Mouse (Mus musculus): ENCODE measurements around the gene Mllt11.
"Not testable (repeated sequence)": the region's sequence is repeated elsewhere in the genome, so short reads cannot be mapped to it uniquely, and the experiment has no call there.

The Mllt11 gene

GRCm38 (mm10) chr3:95216655-95217254 is 15.2 kb downstream of the Mllt11 start:
- no peak for DNase-seq (ENCODE audit: low spot score)

DNA sequence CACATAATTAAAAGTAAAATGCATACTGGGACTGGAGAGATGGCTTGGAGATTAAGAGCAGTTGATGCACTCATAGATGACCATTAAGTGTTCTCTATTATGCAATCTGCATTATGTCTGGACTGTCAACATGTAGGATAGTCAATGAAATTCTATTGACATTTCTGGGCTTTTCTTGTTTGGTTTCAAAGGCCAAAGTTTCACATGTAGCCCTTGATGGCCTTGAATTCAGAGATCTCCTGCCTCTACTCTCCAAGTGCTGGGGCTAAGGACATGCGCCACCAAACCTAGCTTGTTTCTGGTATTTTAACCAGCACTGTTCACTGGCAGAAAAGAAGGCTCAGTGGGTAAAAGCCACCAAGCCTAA is 18.4 kb downstream of the Mllt11 start:
- DNase-seq (ENCODE audit: low spot score): no peak

DNA sequence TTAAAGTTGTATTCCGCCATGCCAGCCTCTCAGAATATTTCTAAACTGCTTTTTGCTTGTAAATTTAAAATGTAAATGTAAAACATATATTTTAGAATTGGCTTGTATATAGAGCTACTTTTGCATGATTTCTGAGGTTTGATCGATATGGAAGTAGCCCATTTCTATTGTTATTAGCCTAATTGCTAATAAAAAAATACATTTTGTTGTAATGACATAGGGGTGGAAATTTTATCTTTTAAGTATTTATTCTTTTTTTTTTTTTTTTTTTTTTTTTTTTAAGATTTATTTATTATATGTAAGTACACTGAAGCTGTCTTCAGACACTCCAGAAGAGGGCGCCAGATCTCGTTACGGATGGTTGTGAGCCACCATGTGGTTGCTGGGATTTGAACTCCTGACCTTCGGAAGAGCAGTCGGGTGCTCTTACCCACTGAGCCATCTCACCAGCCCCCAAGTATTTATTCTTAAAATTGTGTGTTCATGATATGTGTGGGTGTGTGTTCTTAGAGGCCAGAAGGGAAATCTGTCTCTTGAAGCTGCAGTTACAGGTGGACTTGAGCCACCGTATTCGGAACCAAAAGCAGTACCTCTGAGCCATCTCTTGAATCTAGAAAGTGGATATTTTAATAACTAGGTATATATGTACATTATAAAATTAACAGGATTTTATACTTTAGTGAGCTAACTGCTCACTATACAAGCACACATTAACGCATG is 18.9 kb downstream of the Mllt11 start:
- not testable (repeated sequence) for DNase-seq (ENCODE audit: low spot score)

DNA sequence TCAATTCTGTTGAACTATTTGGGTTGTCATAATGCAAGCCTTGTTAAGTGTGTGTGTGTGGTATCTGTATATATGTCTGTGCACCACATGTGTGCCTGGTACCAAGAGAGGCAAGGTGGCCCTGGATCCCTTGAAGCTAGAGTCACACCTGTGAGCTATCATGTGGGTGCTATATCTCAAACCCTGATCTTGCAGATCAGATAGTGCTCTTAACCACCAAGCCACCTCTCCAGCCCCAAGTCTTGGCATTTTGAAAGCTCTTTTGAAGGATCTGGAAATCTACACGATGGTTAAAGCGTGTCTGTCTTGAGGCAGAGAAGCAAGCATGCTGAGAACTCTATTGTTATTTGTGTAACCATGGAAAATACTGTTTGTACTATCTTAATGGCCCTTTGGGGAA is 21.4 kb downstream of the Mllt11 start:
- DNase-seq (ENCODE audit: low spot score): no peak

DNA sequence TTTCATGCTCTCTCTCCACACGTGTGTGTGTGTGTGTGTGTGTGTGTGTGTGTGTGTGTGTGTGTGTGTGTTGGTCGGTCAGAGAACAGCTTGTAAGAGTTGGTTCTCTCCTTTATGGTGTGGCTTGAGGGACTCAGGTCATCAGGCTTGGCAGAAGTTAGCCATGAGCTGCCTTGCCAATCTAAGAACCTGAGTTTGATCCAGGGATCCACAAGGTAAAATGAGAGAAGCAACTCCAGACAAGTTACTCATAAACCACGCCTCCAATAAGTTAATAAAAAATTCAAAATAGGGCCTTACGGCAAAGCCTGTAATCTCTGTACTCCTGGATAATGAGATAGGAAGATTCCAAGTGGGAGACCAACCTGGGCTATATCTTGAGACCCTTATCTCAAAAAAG is 23.7 kb downstream of the Mllt11 start:
- DNase-seq (ENCODE audit: low spot score): no peak

DNA sequence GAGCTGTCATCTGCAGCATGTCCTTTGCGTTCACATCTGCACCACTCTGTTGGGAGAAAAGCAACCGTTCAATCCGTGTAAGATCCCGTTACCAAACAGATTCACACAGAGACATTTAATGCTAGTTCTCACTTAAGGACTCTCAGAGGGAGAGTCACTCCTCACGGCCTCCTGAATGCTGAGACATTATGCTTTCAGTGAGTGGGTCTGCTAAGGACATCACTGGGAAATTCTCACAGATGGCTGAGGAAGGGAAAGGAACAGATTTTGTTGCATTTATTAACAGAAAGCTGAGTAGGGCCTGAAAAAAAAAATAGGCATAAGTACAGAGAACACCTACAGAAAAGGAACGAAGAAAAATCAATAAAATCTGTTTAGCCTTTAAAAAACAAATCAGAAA is 28.1 kb downstream of the Mllt11 start:
- no peak for DNase-seq (ENCODE audit: low spot score)

DNA sequence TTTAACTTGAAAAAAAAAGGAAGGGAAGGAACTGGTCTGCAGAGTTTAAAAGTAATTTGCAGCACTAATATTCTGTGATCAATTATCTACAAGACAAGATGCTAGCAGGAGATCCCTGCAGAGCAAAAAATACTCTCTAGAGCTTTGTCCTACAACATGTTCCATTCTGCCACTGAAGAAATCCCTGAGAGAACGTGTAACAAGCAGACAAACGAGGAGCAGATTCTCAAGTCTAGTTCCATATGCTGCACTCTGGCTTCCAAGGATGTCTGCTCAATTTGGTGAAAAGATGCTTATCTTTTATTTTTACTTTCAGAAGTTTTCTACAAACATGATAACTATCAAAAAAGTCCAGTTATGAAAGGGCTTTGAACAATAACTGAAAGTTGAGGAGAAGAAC is 31.4 kb downstream of the Mllt11 start:
- DNase-seq (ENCODE audit: low spot score): no peak

- no peak for DNase-seq (ENCODE audit: low spot score)
These were observed 31.8 kb downstream of the Mllt11 start for GRCm38 (mm10) chr3:95200132-95200531.

DNA sequence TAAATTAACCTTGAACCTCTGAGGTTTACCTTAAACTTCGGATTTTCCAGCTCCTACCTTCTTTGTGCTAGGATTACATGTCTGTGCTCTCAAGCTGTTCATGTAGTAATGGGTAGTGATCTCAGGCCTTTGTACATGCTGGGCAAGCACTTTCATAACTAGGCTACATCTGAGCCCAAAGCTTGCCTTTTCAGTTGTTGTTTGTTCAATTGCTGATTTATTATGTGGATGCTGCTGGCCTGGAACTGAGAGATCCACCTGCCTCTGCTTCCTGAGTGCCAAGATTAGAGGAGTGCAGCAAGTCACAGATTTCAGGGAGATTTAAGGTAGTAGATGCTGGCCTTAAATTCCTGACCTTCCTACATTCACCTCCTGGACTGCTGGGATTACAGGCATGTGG is 32.9 kb downstream of the Mllt11 start:
- no peak for DNase-seq (ENCODE audit: low spot score)

- no peak for DNase-seq (ENCODE audit: low spot score)
These were observed 36.2 kb downstream of the Mllt11 start for GRCm38 (mm10) chr3:95195772-95196171.

- no peak for DNase-seq (ENCODE audit: low spot score)
These were observed 37.2 kb downstream of the Mllt11 start for GRCm38 (mm10) chr3:95194721-95195135.

GRCm38 (mm10) chr3:95186888-95187287 is 45.1 kb downstream of the Mllt11 start:
- no peak for DNase-seq (ENCODE audit: low spot score)

DNA sequence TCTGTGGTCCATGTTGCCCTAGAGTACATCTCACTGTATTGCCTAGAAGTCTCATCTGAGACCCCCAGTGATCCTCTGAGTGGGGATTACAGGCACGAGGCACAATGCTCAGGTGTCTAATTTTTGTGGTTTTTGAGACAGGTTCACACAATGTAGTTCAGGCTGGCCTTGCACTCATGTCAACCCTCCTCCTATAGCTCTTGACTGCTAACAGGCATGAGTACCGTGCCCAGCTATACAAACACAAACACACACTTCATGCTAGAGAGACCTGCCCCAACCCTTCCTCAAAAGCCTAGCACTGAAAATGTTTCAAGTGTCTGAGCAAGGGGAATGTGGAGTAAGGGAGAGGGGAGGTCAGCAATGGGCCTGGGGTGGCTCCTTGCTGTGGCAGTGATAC is 45.9 kb downstream of the Mllt11 start:
- no peak for DNase-seq (ENCODE audit: low spot score)

DNA sequence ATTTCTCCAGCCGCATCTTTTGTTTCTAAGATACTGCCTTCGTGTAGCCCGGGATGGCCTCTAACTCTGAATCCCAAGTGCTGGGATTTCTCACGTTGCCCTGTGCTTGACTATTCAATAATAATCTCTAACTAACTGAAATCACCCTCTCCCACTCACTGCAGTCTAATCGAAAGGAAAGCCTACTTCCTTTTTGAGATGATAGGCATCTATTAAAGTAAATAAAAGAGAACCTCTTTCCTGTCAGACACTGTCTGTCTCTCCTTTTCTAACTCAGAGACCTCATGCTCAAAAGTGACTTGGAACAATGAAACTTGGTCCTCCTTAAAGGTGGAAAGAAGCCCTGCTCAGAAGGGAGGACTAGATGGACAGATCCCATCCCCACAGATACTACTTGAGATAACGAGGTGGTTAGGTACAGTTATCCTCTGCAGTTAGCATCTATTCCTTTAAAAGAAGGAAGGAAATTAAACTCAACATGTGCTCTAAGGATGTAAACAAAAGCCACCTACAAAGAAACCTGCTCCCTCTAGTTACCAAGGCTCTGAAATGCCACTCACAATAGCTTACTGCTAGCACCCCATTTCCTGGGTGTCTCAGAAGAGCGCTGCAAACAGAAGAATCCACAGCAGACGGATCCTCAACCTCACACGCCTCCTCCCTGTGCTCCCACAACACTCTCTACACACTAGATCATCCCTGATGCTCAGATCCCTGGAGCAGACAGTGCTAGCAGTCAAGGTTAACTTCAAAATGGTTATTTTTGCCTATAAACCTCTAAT is 47.0 kb downstream of the Mllt11 start:
- DNase-seq (ENCODE audit: low spot score): no peak

- DNase-seq (ENCODE audit: low spot score): no peak
These were observed 50.1 kb downstream of the Mllt11 start for GRCm38 (mm10) chr3:95181841-95182240.

- no peak for DNase-seq (ENCODE audit: low spot score)
These were observed 52.1 kb downstream of the Mllt11 start for GRCm38 (mm10) chr3:95179890-95180289.

GRCm38 (mm10) chr3:95178948-95179347 is 53.0 kb downstream of the Mllt11 start:
- DNase-seq (ENCODE audit: low spot score): no peak

GRCm38 (mm10) chr3:95177583-95177982 is 54.4 kb downstream of the Mllt11 start:
- no peak for DNase-seq (ENCODE audit: low spot score)

DNA sequence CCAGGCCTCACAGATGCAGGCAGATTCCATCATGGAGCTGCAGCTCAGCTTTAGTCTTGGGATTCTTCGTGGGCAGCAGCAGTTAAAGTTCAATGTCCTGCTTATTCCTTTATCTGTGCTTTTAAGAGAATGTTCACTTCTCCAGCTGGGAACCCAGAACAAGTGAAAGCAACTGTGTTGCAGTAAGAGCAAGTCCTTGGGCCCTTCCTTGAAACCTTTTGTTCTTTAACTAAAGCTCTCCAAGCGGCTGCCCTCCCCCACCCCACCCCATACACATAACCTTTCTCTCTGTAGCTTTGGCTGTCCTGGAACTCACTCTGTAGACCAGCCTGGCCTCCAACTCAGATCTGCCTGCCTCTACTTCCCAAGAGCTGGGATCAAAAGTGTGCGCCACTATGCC is 55.5 kb downstream of the Mllt11 start:
- DNase-seq (ENCODE audit: low spot score): no peak

DNA sequence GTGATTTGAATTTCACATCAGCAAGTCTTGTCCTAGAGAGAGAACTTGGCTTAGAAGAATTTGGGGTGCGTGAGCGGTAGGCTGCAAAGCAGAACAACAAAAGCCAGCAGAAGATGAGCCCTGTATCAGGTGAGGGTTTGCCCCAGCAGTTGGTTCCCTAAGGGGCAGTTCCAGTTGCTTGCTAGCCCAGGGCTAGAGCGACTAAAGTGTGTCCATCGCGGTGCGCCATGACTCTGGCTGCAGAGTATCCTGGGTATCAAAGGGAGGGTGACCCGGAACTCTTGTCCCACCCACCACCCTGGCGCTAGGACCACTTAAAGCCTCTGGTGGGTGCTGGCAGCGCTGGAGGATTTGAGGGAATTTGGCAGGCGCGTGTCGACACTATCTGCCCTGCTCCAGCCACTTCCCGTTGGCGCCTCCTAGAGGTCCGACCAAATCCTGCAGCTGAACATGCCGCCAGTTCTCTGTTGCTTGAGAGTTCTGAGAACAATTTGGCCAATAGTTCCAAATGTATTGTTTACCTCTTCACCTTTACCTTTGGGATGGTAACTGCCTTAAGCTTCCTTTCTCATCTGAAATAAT is 57.9 kb downstream of the Mllt11 start:
- DNase-seq (ENCODE audit: low spot score): no peak

DNA sequence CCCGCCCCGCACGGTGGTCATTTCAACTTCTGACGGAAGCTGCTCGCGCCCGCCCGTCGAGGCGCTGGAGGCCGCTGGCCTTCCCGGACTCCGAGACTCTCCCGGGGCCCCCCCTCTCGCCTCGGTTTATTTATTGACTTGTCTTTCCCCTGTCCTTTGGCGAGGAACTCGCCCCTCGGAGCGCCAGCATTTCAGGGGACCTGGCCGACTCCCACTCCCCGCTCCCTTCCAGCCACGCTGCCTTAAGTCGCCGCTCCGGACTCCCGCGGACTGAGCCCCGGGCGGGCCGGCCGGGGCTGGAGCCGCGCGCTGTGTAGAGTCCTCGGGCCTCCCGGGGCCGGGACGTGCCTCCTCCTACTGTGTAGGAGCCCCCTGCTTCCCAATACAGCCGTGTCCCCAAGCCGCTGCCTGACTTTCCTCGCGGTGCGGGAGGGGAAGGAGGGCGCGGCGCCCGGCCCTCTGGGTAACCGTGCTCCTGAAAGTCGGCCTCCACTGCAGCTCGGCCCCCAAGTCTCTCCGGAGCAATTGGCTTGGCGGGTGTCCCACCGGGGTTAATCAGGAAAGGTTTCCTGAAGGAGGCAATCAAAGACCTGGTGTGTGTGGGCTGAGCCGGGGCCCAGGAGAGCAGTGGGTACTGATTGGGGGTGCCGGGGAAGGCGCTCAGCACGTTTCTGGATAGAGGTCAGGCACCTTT is 58.6 kb downstream of the Mllt11 start:
- no peak for DNase-seq (ENCODE audit: low spot score)

- no peak for DNase-seq (ENCODE audit: low spot score)
These were observed 59.3 kb downstream of the Mllt11 start for GRCm38 (mm10) chr3:95172526-95173255.
